Mouse (Mus musculus) neural tube, embryonic 14.5 days (tissue): ENCODE measurements at regions not wholly inside any gene's neighbourhood (a gene's known extent, or its start where the extent isn't known, plus 50 kb on each side); places are given as distances from the start of the nearest gene placed in this dataset.

ENCODE experiments used
- ATAC-seq: fragments of 200-750 bp; cut with Nextera tagmentation; 2 replicates; pipeline ENCODE4 v1.8.0; 2017; ENCODE audit warnings: low read depth, mild to moderate bottlenecking, moderate TSS enrichment, moderate library complexity
- H3K27ac ChIP-seq: fragments of 300-500 bp; sonication (generic); 2 replicates; pipeline ENCODE4 v1.5.1; 2014; ENCODE audit warnings: low read depth, mild to moderate bottlenecking, control low read depth, low read length, moderate library complexity, mixed read lengths
- H3K27me3 ChIP-seq: fragments of 300-500 bp; sonication (generic); 2 replicates; pipeline ENCODE4 v1.6.1; 2014; ENCODE audit warnings: low read length; ENCODE audit not compliant: control insufficient read depth, insufficient read depth
- H3K36me3 ChIP-seq: fragments of 300-500 bp; sonication (generic); 2 replicates; pipeline ENCODE4 v1.6.1; 2014; ENCODE audit warnings: low read length, mixed read lengths; ENCODE audit not compliant: control insufficient read depth, insufficient read depth
- H3K4me1 ChIP-seq: fragments of 300-500 bp; sonication (generic); 2 replicates; pipeline ENCODE4 v1.6.1; 2014; ENCODE audit warnings: low read length; ENCODE audit not compliant: control insufficient read depth, insufficient read depth
- H3K4me2 ChIP-seq: fragments of 300-500 bp; sonication (generic); 2 replicates; pipeline ENCODE4 v1.6.1; 2014; ENCODE audit warnings: mild to moderate bottlenecking, low read depth, low read length, control low read depth
- H3K4me3 ChIP-seq: fragments of 300-500 bp; sonication (generic); 2 replicates; pipeline ENCODE4 v1.5.1; 2014; ENCODE audit warnings: low read depth, low read length, control low read depth, mixed read lengths
- H3K9ac ChIP-seq: fragments of 300-500 bp; sonication (generic); replicated peaks from 2 replicates; pipeline ENCODE4 v1.6.1; 2014; ENCODE audit warnings: low read depth, mild to moderate bottlenecking, control low read depth, low read length, mixed read lengths
- H3K9me3 ChIP-seq: fragments of 300-500 bp; sonication (generic); 2 replicates; pipeline ENCODE4 v1.6.1; 2016; ENCODE audit warnings: low read length; ENCODE audit not compliant: control insufficient read depth
- WGBS: fragments of 180-500 bp; shearing (Covaris S2); extraction: QIAGEN DNeasy Blood & Tissue Kit; methylation state at CpG from one replicate; pipeline ENCODE4 v1.1.7; 2014; 5-methylcytosine and 5-hydroxymethylcytosine counted together

- no peak for ATAC-seq
- Histone ChIP-seq H3K9ac (no peak overlapping the region), H3K4me1 (no peaks in the 10 kb centered on the region), H3K4me3 (no peak overlapping the region), H3K36me3 (no peaks in the 10 kb centered on the region), H3K9me3 (no peaks in the 10 kb centered on the region), H3K27me3 (no peaks in the 10 kb centered on the region), H3K4me2 (no peak overlapping the region), H3K27ac (no peak overlapping the region)
- WGBS: 54% methylated on average over 5 of the region's 5 CpGs
Measured at GRCm38 (mm10) chr4:31699296-31699695, 264.6 kb upstream of the Map3k7 start.

- Histone ChIP-seq H3K4me2 (no peak overlapping the region), H3K4me1 (no peaks in the 10 kb centered on the region), H3K36me3 (no peaks in the 10 kb centered on the region), H3K27me3 (no peaks in the 10 kb centered on the region), H3K27ac (no peak overlapping the region), H3K4me3 (no peak overlapping the region), H3K9ac (no peak overlapping the region), H3K9me3 (no peaks in the 10 kb centered on the region)
- WGBS: 57% methylated on average over 2 of the region's 2 CpGs
- peak; percentile 68; the same call in 1 of the 2 replicates for ATAC-seq
Measured at GRCm38 (mm10) chr4:31714054-31714651, 249.7 kb upstream of the Map3k7 start.

GRCm38 (mm10) chr4:31723501-31723900 is 240.4 kb upstream of the Map3k7 start:
- H3K4me2 ChIP-seq: no peak overlapping the region
- no peaks in the 10 kb centered on the region for H3K36me3 ChIP-seq
- H3K27me3 ChIP-seq: no peaks in the 10 kb centered on the region
- H3K4me1 ChIP-seq: no peaks in the 10 kb centered on the region
- H3K9me3 ChIP-seq: no peaks in the 10 kb centered on the region
- ATAC-seq: no peak
- H3K9ac ChIP-seq: no peak overlapping the region
- H3K27ac ChIP-seq: no peak overlapping the region
- no peak overlapping the region for H3K4me3 ChIP-seq
- 86% methylated on average over 7 of the region's 7 CpGs for WGBS

- H3K4me2 ChIP-seq: no peak overlapping the region
- no peaks in the 10 kb centered on the region for H3K36me3 ChIP-seq
- no peaks in the 10 kb centered on the region for H3K4me1 ChIP-seq
- WGBS: 39% methylated on average over 2 of the region's 2 CpGs
- no peak overlapping the region for H3K27ac ChIP-seq
- no peak overlapping the region for H3K9ac ChIP-seq
- no peaks in the 10 kb centered on the region for H3K27me3 ChIP-seq
- H3K4me3 ChIP-seq: no peak overlapping the region
- H3K9me3 ChIP-seq: no peaks in the 10 kb centered on the region
- ATAC-seq: peak; percentile 73
Measured at GRCm38 (mm10) chr4:31724400-31724799, 239.5 kb upstream of the Map3k7 start.

- no peaks in the 10 kb centered on the region for H3K27me3 ChIP-seq
- H3K4me3 ChIP-seq: no peak overlapping the region
- H3K9me3 ChIP-seq: no peaks in the 10 kb centered on the region
- H3K9ac ChIP-seq: no peak overlapping the region
- no peak for ATAC-seq
- H3K36me3 ChIP-seq: no peaks in the 10 kb centered on the region
- H3K4me2 ChIP-seq: no peak overlapping the region
- WGBS: 49% methylated on average over 9 of the region's 9 CpGs
- no peaks in the 10 kb centered on the region for H3K4me1 ChIP-seq
- H3K27ac ChIP-seq: no peak overlapping the region
Measured at GRCm38 (mm10) chr4:31727498-31728148, 236.3 kb upstream of the Map3k7 start.

GRCm38 (mm10) chr4:31728149-31728516 is 235.8 kb upstream of the Map3k7 start:
- no peak overlapping the region for H3K27ac ChIP-seq
- 89% methylated on average over 3 of the region's 3 CpGs for WGBS
- no peak overlapping the region for H3K4me2 ChIP-seq
- no peaks in the 10 kb centered on the region for H3K4me1 ChIP-seq
- H3K36me3 ChIP-seq: no peaks in the 10 kb centered on the region
- H3K9me3 ChIP-seq: no peaks in the 10 kb centered on the region
- no peak overlapping the region for H3K9ac ChIP-seq
- no peak for ATAC-seq
- no peaks in the 10 kb centered on the region for H3K27me3 ChIP-seq
- H3K4me3 ChIP-seq: no peak overlapping the region

GRCm38 (mm10) chr4:31743776-31744175 is 220.1 kb upstream of the Map3k7 start:
- Histone ChIP-seq H3K36me3 (no peaks in the 10 kb centered on the region), H3K27ac (no peak overlapping the region), H3K4me1 (no peaks in the 10 kb centered on the region), H3K4me2 (no peak overlapping the region), H3K9ac (no peak overlapping the region), H3K27me3 (no peaks in the 10 kb centered on the region), H3K4me3 (no peak overlapping the region), H3K9me3 (no peaks in the 10 kb centered on the region)
- WGBS: 84% methylated on average over 3 of the region's 3 CpGs
- no peak for ATAC-seq

- Histone ChIP-seq H3K9me3 (no peaks in the 10 kb centered on the region), H3K4me1 (no peaks in the 10 kb centered on the region), H3K4me2 (no peak overlapping the region), H3K4me3 (no peak overlapping the region), H3K9ac (no peak overlapping the region), H3K27me3 (no peaks in the 10 kb centered on the region), H3K36me3 (no peaks in the 10 kb centered on the region), H3K27ac (no peak overlapping the region)
- 67% methylated on average over 4 of the region's 4 CpGs for WGBS
- no peak for ATAC-seq
Measured at GRCm38 (mm10) chr4:31744431-31744830, 219.5 kb upstream of the Map3k7 start.

- H3K4me3 ChIP-seq: no peak overlapping the region
- no peaks in the 10 kb centered on the region for H3K9me3 ChIP-seq
- no peak overlapping the region for H3K9ac ChIP-seq
- 86% methylated on average over 5 of the region's 5 CpGs for WGBS
- no peak for ATAC-seq
- no peaks in the 10 kb centered on the region for H3K27me3 ChIP-seq
- no peaks in the 10 kb centered on the region for H3K4me1 ChIP-seq
- no peaks in the 10 kb centered on the region for H3K36me3 ChIP-seq
- no peak overlapping the region for H3K4me2 ChIP-seq
- H3K27ac ChIP-seq: no peak overlapping the region
Measured at GRCm38 (mm10) chr4:31753677-31754312, 210.1 kb upstream of the Map3k7 start.
